Mouse (Mus musculus): ENCODE measurements around the gene E130208F15Rik. TPM values are rescaled to one million over a fixed set of nuclear protein-coding genes. Genes with fewer than 3 reads are reported as not detected.

Gene E130208F15Rik
- polyA plus RNA-seq, 1 experiment from 2014 or later, result not detected

DNA sequence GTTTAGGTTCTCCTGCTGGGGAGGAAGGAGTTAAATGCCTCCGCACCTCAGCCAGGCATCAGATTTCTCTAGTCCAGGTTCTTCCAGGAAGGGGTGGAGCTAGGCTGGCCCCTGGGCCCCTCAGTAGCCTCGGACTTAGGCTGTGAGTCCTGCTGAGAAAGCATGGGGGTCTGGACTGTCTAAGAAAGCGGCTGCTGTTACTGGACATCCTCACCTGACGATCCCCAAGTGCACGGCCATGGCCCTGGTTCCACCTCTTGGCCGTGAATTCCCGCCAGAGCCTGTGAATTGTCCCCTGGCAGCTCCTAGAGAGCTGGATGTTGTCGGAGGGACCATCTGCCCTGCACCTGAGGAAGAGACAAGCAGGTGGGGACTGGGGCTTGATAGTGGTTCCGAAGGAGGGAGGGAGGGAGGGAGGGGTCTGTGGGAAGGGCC, 6.8 kb upstream of the E130208F15Rik start, which contains the start of gene Syne4:
Gene Syne4 (plus strand): TSS at position 87 of the 435 bp plus-strand sequence.
- Histone ChIP-seq H3K4me1 (ENCODE audit: control insufficient read depth, insufficient read depth, low read length) (peaks cover 5% of the 10 kb centered on the region; the same call in 1 of the 2 replicates), H3K36me3 (ENCODE audit: control insufficient read depth, insufficient read depth, low read length) (0 out of 2 replicates have a peak, but pooled peaks cover 3% of the 10 kb centered on the region), H3K27ac (ENCODE audit: low read depth, low read length) (no peak within 1 kb of the TSS), H3K9me3 (ENCODE audit: control insufficient read depth, low read length) (no peaks in the 10 kb centered on the region), H3K4me3 (ENCODE audit: low read depth, low read length) (peak within 1 kb of the TSS; percentile 7; the same call in 1 of the 2 replicates), H3K9ac (ENCODE audit: low read length) (peak within 1 kb of the TSS; percentile 16; the same call in 1 of the 2 replicates), H3K4me2 (peak within 1 kb of the TSS; percentile 25), H3K27me3 (ENCODE audit: control insufficient read depth, insufficient read depth, low read length) (no peaks in the 10 kb centered on the region)
- no peak for ATAC-seq (ENCODE audit: low FRiP score)
- no peak for DNase-seq (ENCODE audit: low spot score, missing footprints)
- 5% methylated on average over 9 of the region's 9 CpGs for WGBS

DNA sequence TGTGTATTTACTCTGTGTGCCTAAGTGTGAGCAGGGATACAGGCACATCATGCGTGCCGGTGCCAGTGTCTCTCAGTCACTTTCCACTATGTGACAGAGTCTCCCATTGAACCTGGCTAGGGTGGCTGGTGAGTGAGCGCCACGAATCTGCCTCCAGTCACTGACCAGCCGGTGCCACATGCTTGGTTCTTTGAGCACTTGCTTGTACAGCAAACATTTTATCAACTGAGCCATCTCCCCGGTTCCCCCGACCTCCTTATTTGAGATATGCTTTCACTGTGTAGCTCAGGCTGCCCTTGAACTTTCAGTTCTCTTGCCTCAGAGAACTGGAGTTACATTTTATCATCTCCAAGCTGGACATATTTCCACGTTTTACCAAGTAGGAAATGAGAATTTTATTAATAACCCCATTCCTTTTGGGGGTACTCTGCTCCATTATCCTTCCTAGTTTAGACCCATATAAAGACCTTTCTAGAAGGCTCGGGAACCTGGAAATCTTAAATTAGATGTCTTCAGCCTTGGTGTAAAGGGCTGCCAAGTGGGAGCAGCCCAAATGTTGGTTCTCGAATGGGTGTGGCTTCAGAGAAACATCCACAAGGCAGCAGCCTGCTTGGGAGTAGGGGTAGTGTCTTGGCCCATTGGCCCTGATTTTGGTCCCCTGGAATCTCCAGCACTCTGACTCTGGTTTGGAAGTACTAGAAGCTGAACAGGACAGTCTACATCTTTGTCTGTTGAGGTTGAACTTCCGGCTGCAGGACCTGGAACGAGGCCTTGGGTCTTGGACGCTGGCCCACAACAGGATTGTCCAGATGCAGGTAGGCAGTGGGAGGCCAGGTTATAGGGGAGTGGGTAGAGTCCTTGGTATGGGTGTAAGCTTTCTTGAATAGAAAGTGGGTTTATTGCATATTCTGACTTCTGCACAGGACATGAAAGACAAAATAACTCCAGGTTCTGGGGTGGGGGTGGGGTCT, 5.7 kb upstream of the E130208F15Rik start:
- Histone ChIP-seq H3K36me3 (ENCODE audit: control insufficient read depth, insufficient read depth, low read length) (0 out of 2 replicates have a peak, but pooled peaks cover 3% of the 10 kb centered on the region), H3K27me3 (ENCODE audit: control insufficient read depth, insufficient read depth, low read length) (no peaks in the 10 kb centered on the region), H3K4me2 (no peak overlapping the region), H3K4me3 (ENCODE audit: low read depth, low read length) (no peak overlapping the region), H3K4me1 (ENCODE audit: control insufficient read depth, insufficient read depth, low read length) (peaks cover 7% of the 10 kb centered on the region), H3K9me3 (ENCODE audit: control insufficient read depth, low read length) (no peaks in the 10 kb centered on the region), H3K27ac (ENCODE audit: low read depth, low read length) (no peak overlapping the region), H3K9ac (ENCODE audit: low read length) (no peak overlapping the region)
- 80% methylated on average over 13 of the region's 13 CpGs for WGBS
- no peak for ATAC-seq (ENCODE audit: low FRiP score)
- DNase-seq (ENCODE audit: low spot score, missing footprints), result peak; percentile 57

DNA sequence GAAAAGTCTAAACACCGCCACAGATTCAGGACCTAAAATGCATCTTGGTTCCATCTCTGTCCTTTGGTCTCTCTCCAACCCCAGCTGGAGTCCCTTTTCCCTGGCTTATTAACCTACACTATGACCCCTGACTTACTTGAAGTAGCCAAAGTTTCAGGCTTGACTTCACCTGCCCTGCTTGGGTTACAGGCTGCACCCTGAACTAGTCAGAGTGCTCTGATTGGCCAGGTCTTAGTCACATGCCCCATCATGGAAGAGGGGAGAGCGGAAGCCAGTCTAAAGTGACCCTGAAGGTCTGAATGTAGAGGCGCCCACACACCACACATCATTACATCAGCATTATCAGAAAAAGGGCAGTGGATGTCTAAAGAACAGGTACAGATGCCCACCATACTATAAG, 3.4 kb upstream of the E130208F15Rik start:
- Histone ChIP-seq H3K9me3 (ENCODE audit: control insufficient read depth, low read length) (no peaks in the 10 kb centered on the region), H3K4me1 (ENCODE audit: control insufficient read depth, insufficient read depth, low read length) (peaks cover 19% of the 10 kb centered on the region), H3K27ac (ENCODE audit: low read depth, low read length) (no peak overlapping the region), H3K9ac (ENCODE audit: low read length) (no peak overlapping the region), H3K36me3 (ENCODE audit: control insufficient read depth, insufficient read depth, low read length) (no peaks in the 10 kb centered on the region), H3K4me2 (no peak overlapping the region), H3K27me3 (ENCODE audit: control insufficient read depth, insufficient read depth, low read length) (no peaks in the 10 kb centered on the region), H3K4me3 (ENCODE audit: low read depth, low read length) (no peak overlapping the region)
- ATAC-seq (ENCODE audit: low FRiP score), result no peak
- 89% methylated on average over 3 of the region's 3 CpGs for WGBS
- peak; percentile 12 for DNase-seq (ENCODE audit: low spot score, missing footprints)

DNA sequence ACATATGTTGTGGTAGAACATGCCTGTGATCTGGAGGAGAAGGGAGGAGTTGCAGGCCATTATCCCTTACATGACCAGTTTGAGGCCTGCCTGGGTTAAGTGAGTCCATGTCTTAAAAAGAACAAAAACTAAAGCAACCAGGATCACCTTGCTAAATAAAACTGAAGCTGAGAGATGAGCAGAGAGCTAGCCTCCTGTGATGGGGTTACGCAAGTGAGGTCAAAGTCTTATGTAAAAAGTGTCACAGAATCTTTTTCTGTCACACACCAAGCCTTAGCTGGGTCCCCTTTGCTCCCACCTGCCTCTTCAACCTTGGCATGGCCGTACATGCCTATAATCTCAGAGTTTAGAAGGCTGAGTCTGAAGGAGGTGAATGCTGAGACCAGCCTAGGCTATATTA, 594 bp upstream of the E130208F15Rik start:
- ATAC-seq (ENCODE audit: low FRiP score) (no peak), DNase-seq (ENCODE audit: low spot score, missing footprints) (peak; percentile 77)
- Histone ChIP-seq H3K4me1 (ENCODE audit: control insufficient read depth, insufficient read depth, low read length) (peaks cover 14% of the 10 kb centered on the region), H3K4me3 (ENCODE audit: low read depth, low read length) (peak overlapping the region; percentile 77), H3K27ac (ENCODE audit: low read depth, low read length) (no peak overlapping the region), H3K9ac (ENCODE audit: low read length) (peak overlapping the region; percentile 90; the same call in 1 of the 2 replicates), H3K36me3 (ENCODE audit: control insufficient read depth, insufficient read depth, low read length) (no peaks in the 10 kb centered on the region), H3K27me3 (ENCODE audit: control insufficient read depth, insufficient read depth, low read length) (no peaks in the 10 kb centered on the region), H3K4me2 (peak overlapping the region; percentile 60), H3K9me3 (ENCODE audit: control insufficient read depth, low read length) (no peaks in the 10 kb centered on the region)
- 81% methylated on average over 2 of the region's 2 CpGs for WGBS

DNA sequence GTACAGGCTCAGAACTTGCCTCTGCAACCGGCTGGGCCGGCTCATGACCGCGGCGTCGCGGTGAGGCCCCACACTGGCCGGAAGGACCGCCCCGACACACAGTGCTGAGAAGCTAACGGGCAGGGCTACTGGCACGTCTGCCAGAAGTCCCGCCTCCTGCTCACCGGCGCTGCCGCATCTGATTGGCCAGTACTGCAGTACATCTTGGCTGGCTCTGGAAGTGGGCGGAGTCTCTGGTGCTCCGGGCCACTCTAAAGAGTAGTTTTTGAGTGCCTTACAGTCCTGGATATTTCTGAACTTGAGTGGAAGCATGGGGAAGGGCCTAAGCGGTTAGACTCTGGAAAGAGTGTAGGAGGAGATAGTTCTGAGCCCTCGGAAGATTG, 736 bp downstream of the E130208F15Rik start:
- H3K9ac ChIP-seq (ENCODE audit: low read length), result peak overlapping the region; percentile 90
- under 1% methylated on average over 20 of the region's 20 CpGs for WGBS
- no peaks in the 10 kb centered on the region for H3K36me3 ChIP-seq (ENCODE audit: control insufficient read depth, insufficient read depth, low read length)
- H3K4me1 ChIP-seq (ENCODE audit: control insufficient read depth, insufficient read depth, low read length), result peaks cover 14% of the 10 kb centered on the region
- no peaks in the 10 kb centered on the region for H3K27me3 ChIP-seq (ENCODE audit: control insufficient read depth, insufficient read depth, low read length)
- no peaks in the 10 kb centered on the region for H3K9me3 ChIP-seq (ENCODE audit: control insufficient read depth, low read length)
- H3K27ac ChIP-seq (ENCODE audit: low read depth, low read length), result peak overlapping the region; percentile 51
- peak overlapping the region; percentile 60 for H3K4me2 ChIP-seq
- ATAC-seq (ENCODE audit: low FRiP score), result peak; percentile 100
- peak overlapping the region; percentile 77 for H3K4me3 ChIP-seq (ENCODE audit: low read depth, low read length)
- DNase-seq (ENCODE audit: low spot score, missing footprints), result peak; percentile 98

DNA sequence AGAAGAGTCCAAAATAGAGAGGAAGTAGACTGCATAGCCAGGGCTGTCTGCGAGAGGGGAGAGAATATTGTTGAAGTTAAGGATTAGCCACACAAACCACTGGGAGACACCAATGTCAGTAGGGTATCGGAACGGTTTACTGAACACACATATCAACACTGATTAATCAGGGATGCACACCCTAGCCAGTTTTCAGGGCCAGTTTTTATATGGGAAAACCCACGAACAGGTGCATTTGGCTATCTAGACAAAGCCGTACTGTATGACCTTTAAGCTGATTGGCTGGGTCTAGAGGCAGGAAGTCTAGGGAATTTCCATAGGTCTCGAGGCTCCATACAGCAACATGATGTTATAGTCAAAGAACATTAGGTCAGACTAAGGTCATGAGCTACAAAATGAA, 1.3 kb downstream of the E130208F15Rik start:
- Histone ChIP-seq H3K9ac (ENCODE audit: low read length) (peak overlapping the region; percentile 90), H3K4me2 (peak overlapping the region; percentile 60), H3K4me3 (ENCODE audit: low read depth, low read length) (peak overlapping the region; percentile 77), H3K9me3 (ENCODE audit: control insufficient read depth, low read length) (no peaks in the 10 kb centered on the region), H3K4me1 (ENCODE audit: control insufficient read depth, insufficient read depth, low read length) (peaks cover 14% of the 10 kb centered on the region), H3K27me3 (ENCODE audit: control insufficient read depth, insufficient read depth, low read length) (no peaks in the 10 kb centered on the region), H3K27ac (ENCODE audit: low read depth, low read length) (peak overlapping the region; percentile 35; the same call in 1 of the 2 replicates), H3K36me3 (ENCODE audit: control insufficient read depth, insufficient read depth, low read length) (no peaks in the 10 kb centered on the region)
- 41% methylated on average over 6 of the region's 6 CpGs for WGBS
- no peak for DNase-seq (ENCODE audit: low spot score, missing footprints)
- ATAC-seq (ENCODE audit: low FRiP score), result no peak

DNA sequence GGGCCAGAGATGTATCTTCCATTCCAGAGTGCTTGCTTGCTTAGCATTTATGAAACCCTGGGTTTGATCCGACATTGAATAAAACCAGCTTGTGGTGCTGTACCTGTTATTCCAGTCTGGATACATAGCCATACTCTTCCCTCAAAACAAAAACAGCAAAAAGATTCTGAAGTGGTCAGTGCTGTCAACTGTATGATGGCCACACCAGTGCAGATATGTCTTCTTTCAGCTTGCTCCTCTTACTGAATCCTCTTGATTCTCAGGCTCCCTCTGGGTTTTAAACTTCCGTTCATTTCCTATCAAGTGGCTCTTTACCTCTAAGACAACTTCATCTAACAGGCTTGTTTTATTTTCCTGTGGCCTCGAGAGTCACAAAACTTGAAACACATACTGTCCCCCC, 2.3 kb downstream of the E130208F15Rik start, which contains the start of gene Sdhaf1:
Gene Sdhaf1 (minus strand): TSS at position 101 of the 400 bp plus-strand sequence.
- Histone ChIP-seq H3K9me3 (ENCODE audit: control insufficient read depth, low read length) (no peaks in the 10 kb centered on the region), H3K36me3 (ENCODE audit: control insufficient read depth, insufficient read depth, low read length) (no peaks in the 10 kb centered on the region), H3K4me1 (ENCODE audit: control insufficient read depth, insufficient read depth, low read length) (peaks cover 14% of the 10 kb centered on the region), H3K4me2 (peak within 1 kb of the TSS; percentile 60), H3K9ac (ENCODE audit: low read length) (peak within 1 kb of the TSS; percentile 90), H3K27ac (ENCODE audit: low read depth, low read length) (peak within 1 kb of the TSS; percentile 35; the same call in 1 of the 2 replicates), H3K27me3 (ENCODE audit: control insufficient read depth, insufficient read depth, low read length) (no peaks in the 10 kb centered on the region), H3K4me3 (ENCODE audit: low read depth, low read length) (peak within 1 kb of the TSS; percentile 77)
- 75% methylated on average over 3 of the region's 3 CpGs for WGBS
- DNase-seq (ENCODE audit: low spot score, missing footprints), result no peak
- no peak for ATAC-seq (ENCODE audit: low FRiP score)

DNA sequence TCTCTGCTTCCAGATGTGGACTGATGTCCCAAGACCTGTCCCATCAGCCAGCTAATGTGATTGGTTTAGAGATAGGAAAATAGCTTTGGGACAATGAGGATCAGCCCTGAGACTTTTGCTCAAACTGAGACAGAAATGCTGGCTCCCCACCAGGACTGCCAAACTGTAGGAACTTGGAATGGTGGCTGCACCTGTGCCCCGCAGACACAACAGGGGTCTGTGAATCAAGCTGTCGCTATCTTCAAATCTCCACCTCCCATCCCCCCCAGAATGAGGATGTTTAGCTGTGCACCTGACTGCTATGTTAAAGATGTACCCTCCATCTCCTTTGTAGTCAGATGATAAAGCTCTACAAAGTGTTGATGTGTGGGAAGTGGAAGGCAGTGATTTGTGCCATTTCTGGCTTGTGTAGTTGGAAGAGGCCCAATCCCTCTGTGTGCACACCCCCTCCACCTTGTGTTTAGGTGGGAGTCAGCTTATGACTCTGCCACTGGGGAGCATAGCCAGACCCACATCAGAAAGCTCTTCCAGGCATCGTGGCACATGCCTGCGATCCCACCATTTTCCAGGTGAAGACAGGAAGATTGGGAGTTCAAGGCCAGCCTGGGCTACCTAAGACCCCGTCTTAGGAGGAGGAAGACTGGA, 2.9 kb downstream of the E130208F15Rik start:
- no peaks in the 10 kb centered on the region for H3K36me3 ChIP-seq (ENCODE audit: control insufficient read depth, insufficient read depth, low read length)
- 85% methylated on average over 5 of the region's 5 CpGs for WGBS
- H3K4me2 ChIP-seq, result no peak overlapping the region
- ATAC-seq (ENCODE audit: low FRiP score), result no peak
- H3K4me3 ChIP-seq (ENCODE audit: low read depth, low read length), result no peak overlapping the region
- H3K27ac ChIP-seq (ENCODE audit: low read depth, low read length), result no peak overlapping the region
- H3K4me1 ChIP-seq (ENCODE audit: control insufficient read depth, insufficient read depth, low read length), result peaks cover 14% of the 10 kb centered on the region
- H3K9me3 ChIP-seq (ENCODE audit: control insufficient read depth, low read length), result no peaks in the 10 kb centered on the region
- no peaks in the 10 kb centered on the region for H3K27me3 ChIP-seq (ENCODE audit: control insufficient read depth, insufficient read depth, low read length)
- DNase-seq (ENCODE audit: low spot score, missing footprints), result peak; percentile 72
- H3K9ac ChIP-seq (ENCODE audit: low read length), result no peak overlapping the region
